Mouse (Mus musculus): ENCODE data around the gene Krt77. TPM values are rescaled to one million over a fixed set of nuclear protein-coding genes. Genes with fewer than 3 reads are reported as not detected.

Krt77 gene
- polyA plus RNA-seq, 1 experiment from 2014 or later = 20.3 TPM

GRCm38 (mm10) chr15:101874383-101874782 is 4.9 kb upstream of the Krt77 start:
- H3K27me3 ChIP-seq (replicated peaks; ENCODE audit: control insufficient read depth, insufficient read depth, low read length) = no peaks in the 10 kb centered on the region
- H3K4me3 ChIP-seq (ENCODE audit: low read depth, low read length) = no peak overlapping the region
- no peaks in the 10 kb centered on the region for H3K9me3 ChIP-seq (ENCODE audit: control insufficient read depth, low read length)
- H3K36me3 ChIP-seq (ENCODE audit: control insufficient read depth, insufficient read depth, low read length) = no peaks in the 10 kb centered on the region
- H3K9ac ChIP-seq (ENCODE audit: low read depth, low read length) = no peak overlapping the region
- no peak for ATAC-seq (ENCODE audit: low read depth)
- no peaks in the 10 kb centered on the region for H3K4me1 ChIP-seq (ENCODE audit: control insufficient read depth, insufficient read depth, low read length)
- WGBS = 75% methylated on average over 1 of the region's 1 CpGs
- H3K27ac ChIP-seq (replicated peaks; ENCODE audit: low read depth, low read length) = no peak overlapping the region
- DNase-seq (ENCODE audit: low spot score) = no peak
- no peak overlapping the region for H3K4me2 ChIP-seq (ENCODE audit: low read depth, low read length)

- Histone ChIP-seq H3K27me3 (replicated peaks; ENCODE audit: control insufficient read depth, insufficient read depth, low read length) (no peaks in the 10 kb centered on the region), H3K4me3 (ENCODE audit: low read depth, low read length) (no peak overlapping the region), H3K4me1 (ENCODE audit: control insufficient read depth, insufficient read depth, low read length) (no peaks in the 10 kb centered on the region), H3K9ac (ENCODE audit: low read depth, low read length) (no peak overlapping the region), H3K36me3 (ENCODE audit: control insufficient read depth, insufficient read depth, low read length) (no peaks in the 10 kb centered on the region), H3K27ac (replicated peaks; ENCODE audit: low read depth, low read length) (no peak overlapping the region), H3K9me3 (ENCODE audit: control insufficient read depth, low read length) (no peaks in the 10 kb centered on the region), H3K4me2 (ENCODE audit: low read depth, low read length) (no peak overlapping the region)
- ATAC-seq (ENCODE audit: low read depth) (no peak), DNase-seq (ENCODE audit: low spot score) (no peak)
- 62% methylated on average over 4 of the region's 4 CpGs for WGBS
Measured at GRCm38 (mm10) chr15:101873231-101873630, 3.7 kb upstream of the Krt77 start.

GRCm38 (mm10) chr15:101866754-101867153 is 2.8 kb downstream of the Krt77 start:
- H3K27me3 ChIP-seq (replicated peaks; ENCODE audit: control insufficient read depth, insufficient read depth, low read length) = peaks cover under 1% of the 10 kb centered on the region; the same call in 1 of the 2 replicates
- no peak overlapping the region for H3K9ac ChIP-seq (ENCODE audit: low read depth, low read length)
- no peak overlapping the region for H3K4me2 ChIP-seq (ENCODE audit: low read depth, low read length)
- no peak for ATAC-seq (ENCODE audit: low read depth)
- 79% methylated on average over 7 of the region's 7 CpGs for WGBS
- DNase-seq (ENCODE audit: low spot score) = no peak
- H3K9me3 ChIP-seq (ENCODE audit: control insufficient read depth, low read length) = no peaks in the 10 kb centered on the region
- H3K4me1 ChIP-seq (ENCODE audit: control insufficient read depth, insufficient read depth, low read length) = no peaks in the 10 kb centered on the region
- no peak overlapping the region for H3K4me3 ChIP-seq (ENCODE audit: low read depth, low read length)
- H3K27ac ChIP-seq (replicated peaks; ENCODE audit: low read depth, low read length) = no peak overlapping the region
- H3K36me3 ChIP-seq (ENCODE audit: control insufficient read depth, insufficient read depth, low read length) = no peaks in the 10 kb centered on the region

GRCm38 (mm10) chr15:101860421-101861130 is 8.9 kb downstream of the Krt77 start:
- Histone ChIP-seq H3K4me1 (ENCODE audit: control insufficient read depth, insufficient read depth, low read length) (0 out of 2 replicates have a peak, but pooled peaks cover 3% of the 10 kb centered on the region), H3K36me3 (ENCODE audit: control insufficient read depth, insufficient read depth, low read length) (no peaks in the 10 kb centered on the region), H3K27ac (replicated peaks; ENCODE audit: low read depth, low read length) (no peak overlapping the region), H3K4me3 (ENCODE audit: low read depth, low read length) (peak overlapping the region; percentile 43; the same call in 1 of the 2 replicates), H3K27me3 (replicated peaks; ENCODE audit: control insufficient read depth, insufficient read depth, low read length) (peaks cover 38% of the 10 kb centered on the region), H3K9ac (ENCODE audit: low read depth, low read length) (peak overlapping the region; percentile 59; the same call in 1 of the 2 replicates), H3K4me2 (ENCODE audit: low read depth, low read length) (peak overlapping the region; percentile 80), H3K9me3 (ENCODE audit: control insufficient read depth, low read length) (no peaks in the 10 kb centered on the region)
- ATAC-seq (ENCODE audit: low read depth) (no peak), DNase-seq (ENCODE audit: low spot score) (no peak)
- WGBS = 48% methylated on average over 13 of the region's 13 CpGs

DNA sequence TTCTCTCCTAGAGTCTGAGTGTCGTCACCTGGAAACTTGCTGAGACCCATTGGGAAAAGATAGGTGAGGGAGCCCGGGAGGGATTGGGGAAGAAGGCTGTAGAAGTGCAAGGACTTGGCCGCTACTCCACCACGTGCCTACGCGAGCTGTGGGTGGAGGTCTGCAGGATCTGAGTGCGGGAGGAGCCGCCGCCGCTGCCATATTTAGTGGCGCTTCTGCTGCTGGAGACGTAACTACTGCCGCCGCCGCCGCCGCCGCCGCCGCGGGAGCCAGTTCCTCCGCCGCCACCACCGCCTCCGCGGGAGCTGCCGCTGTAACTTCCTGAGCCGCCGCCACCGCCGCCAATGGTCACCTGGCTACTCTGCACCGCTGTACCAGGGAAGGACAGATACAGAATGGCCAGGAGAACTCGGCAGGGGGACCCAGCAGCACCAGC is 9.8 kb downstream of the Krt77 start:
- Histone ChIP-seq H3K27me3 (replicated peaks; ENCODE audit: control insufficient read depth, insufficient read depth, low read length) (peaks cover 38% of the 10 kb centered on the region), H3K27ac (replicated peaks; ENCODE audit: low read depth, low read length) (0 out of 2 replicates have a peak overlapping the region, but pooled peaks have one; percentile 36)
- peak; percentile 33 for DNase-seq (ENCODE audit: low spot score)

DNA sequence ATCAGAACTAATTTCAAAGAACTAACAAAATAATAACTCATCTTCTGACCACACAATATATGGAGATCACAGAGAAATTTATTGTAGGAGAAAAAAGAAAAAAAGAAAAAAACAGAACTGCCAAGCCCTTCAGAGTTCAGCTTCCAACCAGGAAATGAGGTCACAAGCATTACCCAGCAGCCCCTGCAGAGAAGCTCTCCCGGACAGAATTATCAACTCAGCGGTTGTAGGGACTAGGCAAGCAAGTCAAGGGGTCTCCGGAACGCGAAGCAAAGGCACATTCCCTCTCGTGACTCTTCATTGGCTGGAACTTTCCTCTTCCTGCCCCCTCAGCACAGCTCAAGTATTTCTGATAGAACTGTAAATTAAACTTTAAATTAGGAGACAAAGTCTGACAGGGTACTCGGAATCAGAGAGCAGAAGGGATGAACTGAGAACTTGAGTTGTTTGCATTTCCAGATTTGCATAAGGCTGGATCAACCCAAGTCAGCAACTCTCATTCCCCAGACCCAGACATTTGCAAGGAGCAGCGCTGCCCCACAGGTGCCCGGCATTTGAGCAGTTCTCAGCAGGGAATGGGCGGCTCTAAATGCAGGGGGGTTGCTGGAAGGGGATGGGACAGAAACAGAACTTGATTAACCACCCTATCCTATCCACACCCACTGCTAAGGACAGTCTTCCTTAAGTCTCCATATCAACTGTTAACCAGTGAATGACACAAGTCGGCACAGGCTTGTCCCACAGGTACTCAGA is 10.7 kb downstream of the Krt77 start:
- H3K4me3 ChIP-seq (ENCODE audit: low read depth, low read length) = no peak overlapping the region
- H3K9ac ChIP-seq (ENCODE audit: low read depth, low read length) = no peak overlapping the region

More for the DNA sequence above, 9.8 kb downstream of the Krt77 start:
- Histone ChIP-seq H3K4me1 (ENCODE audit: control insufficient read depth, insufficient read depth, low read length) (peaks cover 3% of the 10 kb centered on the region; the same call in 1 of the 2 replicates), H3K36me3 (ENCODE audit: control insufficient read depth, insufficient read depth, low read length) (no peaks in the 10 kb centered on the region), H3K4me2 (ENCODE audit: low read depth, low read length) (peak overlapping the region; percentile 80), H3K4me3 (ENCODE audit: low read depth, low read length) (peak overlapping the region; percentile 43), H3K9me3 (ENCODE audit: control insufficient read depth, low read length) (no peaks in the 10 kb centered on the region), H3K9ac (ENCODE audit: low read depth, low read length) (peak overlapping the region; percentile 59)
- WGBS = under 1% methylated on average over 15 of the region's 33 CpGs
- 0 out of 2 replicates have a peak, but pooled peaks have one; percentile 11 for ATAC-seq (ENCODE audit: low read depth)

GRCm38 (mm10) chr15:101856696-101857095 is 12.8 kb downstream of the Krt77 start:
- DNase-seq (ENCODE audit: low spot score) (peak; percentile 34), ATAC-seq (ENCODE audit: low read depth) (no peak)
- no peak overlapping the region for H3K4me2 ChIP-seq (ENCODE audit: low read depth, low read length)
- peaks cover 46% of the 10 kb centered on the region for H3K27me3 ChIP-seq (replicated peaks; ENCODE audit: control insufficient read depth, insufficient read depth, low read length)
- peaks cover 13% of the 10 kb centered on the region for H3K4me1 ChIP-seq (ENCODE audit: control insufficient read depth, insufficient read depth, low read length)
- H3K36me3 ChIP-seq (ENCODE audit: control insufficient read depth, insufficient read depth, low read length) = no peaks in the 10 kb centered on the region
- H3K4me3 ChIP-seq (ENCODE audit: low read depth, low read length) = no peak overlapping the region
- H3K9me3 ChIP-seq (ENCODE audit: control insufficient read depth, low read length) = no peaks in the 10 kb centered on the region
- no peak overlapping the region for H3K9ac ChIP-seq (ENCODE audit: low read depth, low read length)
- H3K27ac ChIP-seq (replicated peaks; ENCODE audit: low read depth, low read length) = no peak overlapping the region
- 55% methylated on average over 5 of the region's 5 CpGs for WGBS

More for the DNA sequence above, 10.7 kb downstream of the Krt77 start:
- ATAC-seq (ENCODE audit: low read depth) = no peak
- Histone ChIP-seq H3K27me3 (replicated peaks; ENCODE audit: control insufficient read depth, insufficient read depth, low read length) (peaks cover 38% of the 10 kb centered on the region), H3K27ac (replicated peaks; ENCODE audit: low read depth, low read length) (no peak overlapping the region), H3K9me3 (ENCODE audit: control insufficient read depth, low read length) (no peaks in the 10 kb centered on the region), H3K4me2 (ENCODE audit: low read depth, low read length) (peak overlapping the region; percentile 80), H3K36me3 (ENCODE audit: control insufficient read depth, insufficient read depth, low read length) (no peaks in the 10 kb centered on the region), H3K4me1 (ENCODE audit: control insufficient read depth, insufficient read depth, low read length) (peaks cover 7% of the 10 kb centered on the region)
- DNase-seq (ENCODE audit: low spot score) = no peak
- 11% methylated on average over 11 of the region's 11 CpGs for WGBS

GRCm38 (mm10) chr15:101855732-101856131 is 13.8 kb downstream of the Krt77 start:
- peaks cover 13% of the 10 kb centered on the region for H3K4me1 ChIP-seq (ENCODE audit: control insufficient read depth, insufficient read depth, low read length)
- peaks cover 38% of the 10 kb centered on the region for H3K27me3 ChIP-seq (replicated peaks; ENCODE audit: control insufficient read depth, insufficient read depth, low read length)
- DNase-seq (ENCODE audit: low spot score) (peak; percentile 19), ATAC-seq (ENCODE audit: low read depth) (no peak)
- 63% methylated on average over 3 of the region's 3 CpGs for WGBS
- H3K4me3 ChIP-seq (ENCODE audit: low read depth, low read length) = no peak overlapping the region
- H3K9ac ChIP-seq (ENCODE audit: low read depth, low read length) = no peak overlapping the region
- H3K27ac ChIP-seq (replicated peaks; ENCODE audit: low read depth, low read length) = no peak overlapping the region
- H3K9me3 ChIP-seq (ENCODE audit: control insufficient read depth, low read length) = no peaks in the 10 kb centered on the region
- no peaks in the 10 kb centered on the region for H3K36me3 ChIP-seq (ENCODE audit: control insufficient read depth, insufficient read depth, low read length)
- no peak overlapping the region for H3K4me2 ChIP-seq (ENCODE audit: low read depth, low read length)
